Mouse (Mus musculus): ENCODE data around the gene Tm4sf1.

DNA sequence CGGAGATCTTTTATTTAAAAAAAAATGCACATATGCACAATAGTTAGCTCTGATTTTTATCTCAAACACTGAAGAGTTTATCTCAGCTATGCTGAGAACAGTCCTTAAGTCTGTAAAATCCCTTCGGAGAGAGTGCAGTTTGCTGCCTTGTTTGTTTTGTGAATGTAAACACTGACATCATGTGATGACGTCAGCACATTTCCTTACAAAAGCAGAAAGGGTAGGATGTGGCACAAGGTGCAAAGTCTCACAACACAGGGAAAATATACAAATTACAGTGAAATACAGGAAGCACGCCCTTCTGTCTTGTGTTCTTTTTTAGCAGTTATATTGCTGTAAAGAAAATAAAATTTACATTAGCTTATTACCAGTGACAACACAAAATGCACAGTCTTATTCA lies 14.3 kb downstream of the Tm4sf1 start:
- TF ChIP-seq POLR2A (IDR thresholded peaks at IDR 0.05; ENCODE audit: borderline replicate concordance, extremely low read depth, low read depth, low read length), result no peak
- TF ChIP-seq CTCF (IDR thresholded peaks at IDR 0.05; ENCODE audit: insufficient read depth, low read length), result no peak

All from lung, adult 2 months (tissue).